Mouse (Mus musculus) adrenal gland (tissue): ENCODE measurements at regions not wholly inside any gene's neighbourhood (a gene's known extent, or its start where the extent isn't known, plus 50 kb on each side); places are given as distances from the start of the nearest gene placed in this dataset.

Experiments
- intact Hi-C: fragments of 180-260 bp; cut with DNase I; formaldehyde crosslinking; loops from one replicate; pipeline ENCODE4 v1.15.1; 2025

DNA sequence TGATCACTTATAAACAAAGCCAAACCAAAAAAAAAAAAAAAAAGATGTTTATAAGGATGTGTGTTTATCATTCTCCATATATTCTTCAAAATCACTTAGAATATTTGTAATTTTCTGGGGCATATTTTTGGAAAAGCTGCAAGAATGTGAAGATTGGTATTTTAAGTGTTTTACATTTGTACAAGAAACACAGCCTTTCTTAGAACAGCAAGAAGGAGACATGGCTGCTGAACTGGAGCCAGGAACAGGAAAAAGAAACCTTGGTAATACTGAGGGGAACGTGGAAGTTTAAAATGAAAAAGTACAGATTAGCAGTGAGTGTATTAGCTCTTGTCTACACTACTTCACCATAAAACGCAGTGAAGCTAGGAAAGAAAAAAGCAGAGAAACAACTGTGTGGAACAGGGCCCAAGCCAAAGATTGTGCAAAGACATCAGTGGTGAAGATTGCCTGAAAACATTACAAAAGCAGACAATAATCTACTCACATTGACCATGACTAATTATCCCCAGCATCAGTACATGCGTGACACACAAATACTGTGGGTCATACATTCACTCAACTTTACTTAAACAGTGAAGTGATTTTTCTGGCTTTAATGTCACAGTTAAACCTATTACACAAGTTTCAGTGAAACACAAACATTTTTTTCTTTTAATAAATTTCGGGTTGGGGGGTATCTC lies 122.8 kb upstream of the Vegfc start:
- intact Hi-C loops = no loop called here

DNA sequence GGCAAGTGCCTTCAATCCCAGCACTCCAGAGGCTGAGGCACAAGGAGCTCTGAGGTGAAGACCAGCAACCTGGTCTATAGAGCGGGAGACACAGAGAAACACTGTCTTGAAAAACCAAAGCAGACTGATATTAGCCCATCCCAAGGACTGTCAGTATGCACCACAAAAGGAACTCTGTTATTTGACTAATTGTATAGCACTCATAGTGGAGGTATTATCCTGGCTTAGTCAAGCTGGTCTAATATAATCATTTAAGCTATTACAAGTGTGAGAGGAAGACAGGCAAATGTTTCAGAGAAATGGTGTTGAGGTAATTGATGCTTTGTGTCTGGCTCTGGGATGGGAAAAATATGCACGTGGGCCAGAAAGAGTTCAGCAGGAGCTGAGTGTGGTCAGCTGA lies 121.3 kb upstream of the Vegfc start:
- intact Hi-C loops = no loop called here

DNA sequence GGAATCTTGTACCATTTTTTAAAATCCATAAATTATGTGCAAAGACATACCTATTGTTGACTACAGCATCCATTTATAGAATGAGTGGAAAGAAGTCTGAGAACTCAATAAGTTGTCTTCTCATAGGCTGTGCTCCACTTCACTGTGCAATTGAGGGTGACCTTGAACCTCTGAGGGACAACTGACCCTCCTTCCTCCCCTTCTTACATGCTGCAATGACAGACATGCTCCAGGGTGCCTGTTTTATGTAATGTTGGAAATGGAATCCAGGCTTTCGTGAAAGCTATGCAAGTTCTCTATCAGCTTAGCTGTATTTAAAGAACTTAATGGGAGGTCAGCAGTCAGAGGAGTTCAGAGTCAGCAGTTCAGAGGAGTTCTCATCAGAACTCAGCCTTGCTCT lies 118.9 kb upstream of the Vegfc start:
- intact Hi-C loops = no loop called here

DNA sequence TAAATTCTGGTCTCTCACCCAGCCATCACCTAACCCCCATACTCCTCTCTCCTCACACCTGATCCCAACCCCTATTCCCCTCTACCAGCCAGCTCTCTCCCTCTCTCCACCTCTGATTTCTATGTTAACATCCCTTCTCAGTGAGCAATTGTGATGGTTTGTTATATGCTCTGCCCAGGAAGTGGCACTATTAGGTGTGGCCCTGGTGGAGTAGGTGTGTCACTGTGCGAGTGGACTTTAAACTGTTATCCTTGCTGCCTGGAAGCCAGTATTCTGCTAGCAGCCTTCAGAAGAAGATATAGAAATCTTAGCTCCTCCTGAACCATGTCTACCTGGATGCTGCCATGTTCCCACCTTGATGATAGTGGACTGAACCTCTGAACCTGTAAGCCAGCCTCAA lies 114.4 kb upstream of the Vegfc start:
- intact Hi-C loops = no loop called here

DNA sequence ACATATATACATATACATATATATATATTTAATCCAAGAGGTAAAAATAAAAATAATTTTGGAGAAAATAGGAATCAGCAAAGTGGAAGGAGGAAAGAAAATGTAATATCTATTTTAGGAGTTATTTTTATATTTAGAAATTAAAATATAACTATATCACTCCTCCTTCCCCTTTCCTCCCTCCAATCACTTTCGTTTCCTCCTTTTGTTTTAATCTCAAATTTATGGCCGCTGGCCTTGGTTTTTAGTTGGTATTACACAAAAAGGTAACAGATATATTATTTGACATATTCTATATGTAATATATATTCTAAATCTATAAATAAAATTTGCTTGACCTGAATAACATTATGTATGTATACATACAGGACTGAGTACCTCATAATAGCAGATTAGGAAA lies 93.1 kb upstream of the Vegfc start:
- intact Hi-C loops = no loop called here

DNA sequence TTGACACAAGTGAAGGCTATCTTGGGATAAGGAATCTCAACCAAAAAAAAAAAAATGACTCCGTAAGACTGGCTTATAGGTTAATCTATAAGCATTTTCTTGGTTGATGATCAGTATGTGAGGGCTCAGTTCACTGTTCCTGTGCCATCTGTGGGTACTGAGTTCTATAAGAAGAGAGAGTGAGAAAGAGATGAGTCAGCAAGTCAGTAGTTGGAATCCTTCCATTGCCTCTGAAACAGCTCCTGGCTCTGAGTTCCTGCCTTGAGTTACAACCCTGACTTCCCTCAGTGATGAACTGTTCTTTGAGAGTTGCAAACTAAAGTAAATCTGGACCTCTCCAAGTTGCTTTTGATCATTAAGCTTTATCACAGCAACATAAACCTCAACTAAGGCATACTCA lies 91.7 kb upstream of the Vegfc start:
- intact Hi-C loops = no loop called here

DNA sequence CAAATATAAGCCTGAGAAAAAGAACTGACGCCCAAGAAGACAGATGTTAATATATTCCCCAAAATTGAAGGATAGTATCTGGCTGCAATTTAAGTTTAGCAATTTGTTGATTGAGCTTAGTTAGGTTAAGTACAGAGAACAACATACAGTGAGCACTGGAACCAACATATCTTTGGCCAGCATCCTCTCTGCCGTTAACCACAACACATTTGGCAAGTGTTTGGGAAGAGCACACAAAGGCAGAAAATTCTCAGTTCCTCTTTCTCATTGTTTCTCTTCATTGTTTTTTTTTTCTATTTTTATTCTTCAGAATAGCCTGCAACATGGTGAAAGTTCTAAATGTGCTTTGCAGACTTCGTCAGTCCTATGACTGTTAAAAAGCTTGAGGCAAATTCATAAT lies 83.2 kb upstream of the Vegfc start:
- intact Hi-C loops = no loop called here

DNA sequence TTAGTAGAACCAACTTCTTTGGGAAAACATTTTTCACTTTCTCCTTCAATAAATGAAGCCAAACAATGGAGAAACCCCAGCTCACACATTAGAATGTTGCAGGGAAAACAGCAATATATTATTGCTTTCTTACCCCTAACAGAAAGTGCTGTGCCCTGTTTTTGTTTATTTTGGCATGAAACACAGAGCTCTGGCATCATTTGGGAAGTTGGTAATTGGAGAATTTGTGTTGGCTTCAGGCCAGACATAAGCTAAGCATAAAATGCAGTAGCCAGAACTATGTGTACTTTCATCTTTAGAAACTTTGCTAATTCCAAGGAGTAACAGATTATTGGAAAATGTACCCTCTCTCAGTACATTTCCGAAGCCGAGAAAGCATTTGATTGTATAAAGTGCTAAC lies 79.9 kb upstream of the Vegfc start:
- intact Hi-C loops = no loop called here

DNA sequence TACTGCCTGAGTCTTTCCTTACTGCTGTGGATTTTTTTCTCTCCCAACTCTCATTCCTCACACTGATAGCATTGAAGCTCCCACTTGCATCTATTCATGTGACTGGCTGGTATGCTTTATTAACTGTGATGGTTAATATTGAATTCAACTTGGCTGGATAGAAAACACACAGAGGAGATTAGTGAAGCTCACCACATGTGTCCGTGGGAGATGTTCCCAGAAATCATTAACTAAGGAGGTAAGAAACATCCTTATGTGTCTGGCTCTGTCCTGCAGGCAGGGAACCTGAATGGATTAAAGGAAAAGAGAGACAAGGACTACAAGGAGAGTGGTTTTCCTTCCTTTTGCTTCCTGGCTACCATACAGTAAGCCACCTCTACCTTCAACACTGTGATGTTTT lies 74.5 kb upstream of the Vegfc start:
- intact Hi-C loops = no loop called here

DNA sequence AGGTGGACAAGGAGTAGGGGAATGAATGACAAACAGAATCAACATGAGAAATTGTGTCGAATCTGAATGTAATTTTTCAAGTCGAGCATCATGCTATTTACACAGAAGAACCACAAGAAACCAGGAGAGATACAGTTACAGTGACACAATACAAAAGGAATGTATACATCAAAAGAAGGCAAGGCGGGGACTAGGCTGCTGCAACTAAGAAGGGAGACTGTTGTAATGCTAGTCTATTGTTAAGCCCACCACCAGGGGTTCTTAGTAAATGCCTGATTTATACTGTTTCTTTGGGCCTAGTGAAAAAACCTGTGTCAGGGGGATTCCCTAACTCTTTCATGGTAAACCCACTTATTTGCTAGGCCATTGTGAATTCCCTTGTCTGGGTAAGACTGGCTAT lies 63.3 kb upstream of the Vegfc start:
- intact Hi-C loops = no loop called here

DNA sequence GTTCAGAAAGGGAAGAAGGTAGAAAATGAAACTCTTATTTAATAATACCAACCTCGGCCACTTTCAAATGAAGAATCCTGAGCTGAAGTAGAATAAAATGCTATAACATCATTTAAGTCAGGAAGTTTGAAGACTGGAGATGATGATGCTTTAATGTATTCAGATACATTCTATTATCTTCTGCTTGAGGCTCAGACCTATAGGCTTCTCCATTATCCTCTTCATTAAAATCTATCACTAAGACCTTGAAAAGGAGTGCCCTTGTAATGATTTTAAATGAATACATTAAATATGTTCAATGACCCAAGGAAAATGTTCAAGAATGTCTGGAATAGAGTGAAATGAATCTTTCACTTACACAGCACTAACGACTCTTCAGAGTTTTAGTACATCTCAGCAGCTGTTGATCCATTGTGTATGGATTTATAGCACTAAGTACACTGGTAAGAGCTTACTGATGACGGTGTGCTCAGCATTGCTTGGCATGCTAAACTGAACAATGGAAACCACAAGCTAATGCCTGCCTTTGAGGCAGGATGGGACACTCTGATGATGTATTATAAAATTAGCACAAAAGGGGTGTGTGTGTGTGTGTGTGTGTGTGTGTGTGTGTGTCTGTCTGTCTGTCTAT lies 58.8 kb upstream of the Vegfc start:
- intact Hi-C loops = no loop called here
